Mouse (Mus musculus): ENCODE data around the gene Rapgef4.

DNA sequence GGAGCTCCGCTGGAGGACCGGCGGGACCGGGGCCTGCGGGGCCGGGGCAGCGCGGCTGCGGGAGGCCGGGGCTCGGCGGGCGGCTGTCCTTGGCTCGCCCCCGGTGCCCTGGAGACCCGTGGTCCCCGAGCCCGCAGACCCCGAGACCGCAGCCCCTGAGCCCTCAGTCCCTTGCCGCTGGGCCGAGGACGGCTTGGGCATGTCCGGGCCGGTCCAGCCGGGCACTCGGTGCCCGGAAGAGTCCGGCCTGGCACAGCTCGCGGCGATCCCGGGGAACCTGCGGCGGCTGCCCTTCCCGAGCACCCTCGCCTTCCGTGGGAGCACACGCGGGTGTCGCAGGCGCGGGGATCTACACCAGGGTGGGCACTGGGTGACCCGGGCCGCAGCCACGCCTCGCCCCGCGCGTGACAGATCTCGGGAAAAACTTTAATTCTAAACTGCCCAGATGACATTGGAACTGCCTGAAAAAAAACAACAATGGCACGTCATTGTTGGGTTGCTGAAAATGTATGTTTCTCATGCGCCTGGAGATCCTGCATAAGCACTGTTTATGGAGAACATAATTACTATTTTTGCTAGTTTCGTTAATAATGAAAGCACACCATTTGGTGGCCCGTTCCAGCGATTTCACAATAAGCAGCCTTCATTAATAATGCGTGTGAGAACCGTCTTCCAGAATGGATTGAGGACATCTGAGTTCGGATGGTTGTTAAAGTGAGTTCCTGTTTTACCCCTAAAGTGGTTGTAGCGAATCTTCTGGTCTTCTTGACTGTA is 305.0 kb downstream of the Rapgef4 start:
- TF ChIP-seq GATA2 (IDR thresholded peaks at IDR 0.05; ENCODE audit: borderline replicate concordance, low read depth, low read length) (no peak), TAL1 (conservative IDR thresholded peaks at IDR 0.05; ENCODE audit: low read depth, low read length) (no peak)
